Mouse (Mus musculus) midbrain, embryonic 10.5 days (tissue): ENCODE data around the gene Dnajb5. TPM values are rescaled to one million over a fixed set of nuclear protein-coding genes. Genes with fewer than 3 reads are reported as not detected.
A peak's percentile ranks its signal among the peaks of the same experiment; 100 is the strongest.

Source experiments
- DNase-seq: peaks from one replicate; pipeline ENCODE4 v3.0.0-alpha.2; 2017; ENCODE audit warnings: low spot score
- H3K27ac ChIP-seq: fragments of 300-500 bp; sonication (generic); replicated peaks from 2 replicates; pipeline ENCODE4 v1.5.1; 2016; ENCODE audit warnings: mild to moderate bottlenecking
- H3K27me3 ChIP-seq: fragments of 300-500 bp; sonication (generic); 2 replicates; pipeline ENCODE4 v1.6.1; 2016; ENCODE audit warnings: low read depth, mild to moderate bottlenecking; ENCODE audit not compliant: poor library complexity, severe bottlenecking
- H3K36me3 ChIP-seq: fragments of 300-500 bp; sonication (generic); 2 replicates; pipeline ENCODE4 v1.6.1; 2016; ENCODE audit warnings: mild to moderate bottlenecking, moderate library complexity
- H3K4me1 ChIP-seq: fragments of 300-500 bp; sonication (generic); 2 replicates; pipeline ENCODE4 v1.6.1; 2016
- H3K4me3 ChIP-seq: fragments of 300-500 bp; sonication (generic); 2 replicates; pipeline ENCODE4 v1.5.1; 2016; ENCODE audit warnings: mild to moderate bottlenecking, moderate library complexity
- H3K9me3 ChIP-seq: fragments of 300-500 bp; sonication (generic); replicated peaks from 2 replicates; pipeline ENCODE4 v1.6.1; 2016; ENCODE audit warnings: mild to moderate bottlenecking
- WGBS: fragments of 180-500 bp; shearing (Covaris S2); methylation state at CpG from one replicate; pipeline ENCODE4 v1.1.7; 2016; 5-methylcytosine and 5-hydroxymethylcytosine counted together
- polyA plus RNA-seq: library from polyadenylated mRNA; unstranded; fragments of >200 nt; fragmentation: Nextera tagmentation; extraction: Ambion mirVana; gene quantifications from 2 replicates; pipeline ENCODE4 v1.2.1, GENCODE M21; 2016

Dnajb5 gene
- polyA plus RNA-seq = 14.9 and 22.6 TPM in 2 replicates

DNA sequence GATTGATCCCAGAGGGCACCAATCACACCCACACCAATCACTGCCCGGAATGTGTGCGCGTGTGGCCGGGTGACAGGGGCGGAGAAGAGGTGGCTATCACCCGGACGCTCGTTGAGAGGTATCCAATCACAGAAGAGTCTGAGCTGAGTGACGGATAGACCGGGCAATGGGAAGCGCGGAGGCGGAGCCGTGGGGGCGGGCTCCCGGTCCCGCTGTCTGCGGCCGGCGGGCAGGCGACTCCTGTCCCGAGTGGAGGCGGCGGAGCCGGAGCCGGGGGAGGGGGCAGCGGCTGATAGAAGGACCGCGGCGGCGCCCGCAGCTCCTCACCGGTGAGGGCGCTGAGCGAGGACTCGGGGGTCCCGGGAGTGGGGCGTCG, at the start of gene Dnajb5:
Gene Dnajb5 (plus strand): TSS at position 139 of the 376 bp plus-strand sequence.
- under 1% methylated on average over 39 of the region's 39 CpGs for WGBS

GRCm38 (mm10) chr4:42900878-42901277, 48.7 kb upstream of the Dnajb5 start:
- Histone ChIP-seq H3K36me3 (no peaks in the 10 kb centered on the region), H3K4me1 (peaks cover 15% of the 10 kb centered on the region), H3K27me3 (no peaks in the 10 kb centered on the region), H3K27ac (no peak overlapping the region), H3K9me3 (no peaks in the 10 kb centered on the region), H3K4me3 (no peak overlapping the region)
- 70% methylated on average over 5 of the region's 5 CpGs for WGBS
- DNase-seq = no peak

More for the DNA sequence above, at the start of gene Dnajb5:
- no peaks in the 10 kb centered on the region for H3K9me3 ChIP-seq
- peak within 1 kb of the TSS; percentile 93 for H3K4me3 ChIP-seq
- H3K27ac ChIP-seq = peak within 1 kb of the TSS; percentile 98
- peaks cover 15% of the 10 kb centered on the region for H3K27me3 ChIP-seq
- H3K36me3 ChIP-seq = peaks cover 15% of the 10 kb centered on the region
- H3K4me1 ChIP-seq = peaks cover 88% of the 10 kb centered on the region
- peak; percentile 97 for DNase-seq

DNA sequence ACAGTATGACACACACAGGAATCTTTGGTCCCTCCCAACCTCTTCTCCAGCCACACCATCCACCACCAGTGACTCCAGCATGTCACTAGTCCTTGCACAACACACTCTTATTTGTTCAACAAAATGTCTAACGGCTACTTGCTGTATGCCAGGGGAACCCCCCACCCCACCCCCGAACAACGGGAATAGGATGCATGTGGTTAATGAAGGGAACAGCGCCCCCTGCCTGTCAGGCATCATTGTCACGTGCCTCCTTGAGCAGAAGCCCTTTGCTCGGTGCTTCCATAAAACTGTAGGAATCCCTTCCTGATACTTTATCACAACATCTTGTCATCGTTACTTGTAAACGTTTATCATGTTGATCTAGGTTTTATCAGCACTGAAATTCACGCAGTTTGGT, 47.4 kb upstream of the Dnajb5 start:
- peaks cover 15% of the 10 kb centered on the region for H3K4me1 ChIP-seq
- H3K27ac ChIP-seq = no peak overlapping the region
- H3K9me3 ChIP-seq = no peaks in the 10 kb centered on the region
- no peaks in the 10 kb centered on the region for H3K36me3 ChIP-seq
- DNase-seq = no peak
- WGBS = 66% methylated on average over 9 of the region's 9 CpGs
- H3K27me3 ChIP-seq = no peaks in the 10 kb centered on the region
- H3K4me3 ChIP-seq = no peak overlapping the region

DNA sequence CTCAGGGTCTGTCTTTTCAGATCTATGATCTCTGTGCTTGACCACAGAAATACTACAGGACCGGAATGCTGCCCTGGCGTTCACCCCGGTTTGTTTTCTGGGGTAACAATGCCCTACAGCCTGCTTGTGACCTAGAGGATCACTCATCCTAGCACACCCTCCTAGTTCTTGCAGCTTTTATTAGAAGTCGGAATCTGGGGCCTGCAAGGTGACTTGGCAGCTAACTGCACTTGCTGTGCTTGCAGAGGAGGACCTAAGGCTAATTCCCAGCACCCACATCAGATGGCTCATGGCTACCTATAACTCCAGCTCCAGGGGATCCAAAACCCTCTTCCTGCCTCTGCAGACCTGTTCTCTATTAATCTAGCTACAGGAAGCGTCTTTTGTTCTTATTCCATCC, 46.9 kb upstream of the Dnajb5 start:
- WGBS = 89% methylated on average over 5 of the region's 5 CpGs
- H3K36me3 ChIP-seq = no peaks in the 10 kb centered on the region
- no peaks in the 10 kb centered on the region for H3K27me3 ChIP-seq
- no peaks in the 10 kb centered on the region for H3K9me3 ChIP-seq
- no peak overlapping the region for H3K27ac ChIP-seq
- H3K4me1 ChIP-seq = peaks cover 15% of the 10 kb centered on the region
- H3K4me3 ChIP-seq = no peak overlapping the region
- no peak for DNase-seq

DNA sequence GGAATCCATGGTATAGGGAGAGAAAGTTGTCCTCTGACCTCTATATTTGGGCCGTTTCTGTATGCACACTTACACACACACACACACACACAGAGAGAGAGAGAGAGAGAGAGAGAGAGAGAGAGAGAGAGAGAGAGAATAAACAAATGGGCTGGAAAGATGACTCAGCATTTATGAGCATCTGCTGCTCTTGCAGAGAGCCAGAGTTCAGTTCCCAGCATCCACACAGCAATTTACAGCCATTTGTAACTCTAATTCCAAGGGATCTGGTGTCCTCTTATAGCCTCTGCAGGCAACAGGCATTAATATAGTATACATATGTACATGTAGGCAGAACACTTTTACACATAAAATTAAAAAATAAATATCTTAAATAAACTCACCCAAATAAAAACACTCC, 45.7 kb upstream of the Dnajb5 start:
- no peaks in the 10 kb centered on the region for H3K27me3 ChIP-seq
- H3K36me3 ChIP-seq = no peaks in the 10 kb centered on the region
- no peak for DNase-seq
- H3K4me3 ChIP-seq = no peak overlapping the region
- no peak overlapping the region for H3K27ac ChIP-seq
- 79% methylated on average over 1 of the region's 1 CpGs for WGBS
- no peaks in the 10 kb centered on the region for H3K9me3 ChIP-seq
- H3K4me1 ChIP-seq = peaks cover 10% of the 10 kb centered on the region

GRCm38 (mm10) chr4:42904523-42904922, 45.1 kb upstream of the Dnajb5 start:
- Histone ChIP-seq H3K9me3 (no peaks in the 10 kb centered on the region), H3K4me1 (peaks cover 6% of the 10 kb centered on the region; the same call in 1 of the 2 replicates), H3K27ac (peak overlapping the region; percentile 55; the same call in 1 of the 2 replicates), H3K4me3 (no peak overlapping the region), H3K27me3 (no peaks in the 10 kb centered on the region), H3K36me3 (no peaks in the 10 kb centered on the region)
- 89% methylated on average over 3 of the region's 3 CpGs for WGBS
- no peak for DNase-seq

GRCm38 (mm10) chr4:42904966-42905365, 44.6 kb upstream of the Dnajb5 start:
- WGBS = 57% methylated on average over 6 of the region's 6 CpGs
- H3K4me1 ChIP-seq = peaks cover 6% of the 10 kb centered on the region; the same call in 1 of the 2 replicates
- H3K9me3 ChIP-seq = no peaks in the 10 kb centered on the region
- peak overlapping the region; percentile 55 for H3K27ac ChIP-seq
- no peaks in the 10 kb centered on the region for H3K27me3 ChIP-seq
- no peak for DNase-seq
- no peaks in the 10 kb centered on the region for H3K36me3 ChIP-seq
- H3K4me3 ChIP-seq = no peak overlapping the region

- Histone ChIP-seq H3K36me3 (no peaks in the 10 kb centered on the region), H3K27ac (no peak overlapping the region), H3K9me3 (no peaks in the 10 kb centered on the region), H3K4me1 (peaks cover 9% of the 10 kb centered on the region), H3K4me3 (no peak overlapping the region), H3K27me3 (peaks cover 46% of the 10 kb centered on the region)
- DNase-seq = no peak
- WGBS = 53% methylated on average over 10 of the region's 10 CpGs
These were observed 36.2 kb upstream of the Dnajb5 start for GRCm38 (mm10) chr4:42913391-42913790.

DNA sequence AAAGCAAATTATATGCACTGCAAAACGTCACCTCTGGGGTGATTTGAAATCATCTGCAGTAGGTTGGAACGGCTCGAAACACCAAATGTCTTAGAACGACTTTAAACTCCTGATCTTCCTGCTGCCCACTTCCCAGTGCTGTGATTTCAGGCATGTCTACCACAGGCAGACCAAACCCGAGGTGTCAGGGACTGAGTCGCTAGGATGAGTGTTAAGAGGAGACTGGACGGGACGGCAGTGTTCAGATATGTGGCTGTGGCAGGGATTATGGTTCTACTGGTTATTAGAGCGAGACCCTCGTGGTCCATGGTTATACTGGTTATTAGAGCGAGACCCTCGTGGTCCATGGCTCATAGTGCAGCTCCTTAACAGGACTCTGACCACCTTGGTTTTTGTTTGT, 34.3 kb upstream of the Dnajb5 start:
- 86% methylated on average over 12 of the region's 12 CpGs for WGBS

DNA sequence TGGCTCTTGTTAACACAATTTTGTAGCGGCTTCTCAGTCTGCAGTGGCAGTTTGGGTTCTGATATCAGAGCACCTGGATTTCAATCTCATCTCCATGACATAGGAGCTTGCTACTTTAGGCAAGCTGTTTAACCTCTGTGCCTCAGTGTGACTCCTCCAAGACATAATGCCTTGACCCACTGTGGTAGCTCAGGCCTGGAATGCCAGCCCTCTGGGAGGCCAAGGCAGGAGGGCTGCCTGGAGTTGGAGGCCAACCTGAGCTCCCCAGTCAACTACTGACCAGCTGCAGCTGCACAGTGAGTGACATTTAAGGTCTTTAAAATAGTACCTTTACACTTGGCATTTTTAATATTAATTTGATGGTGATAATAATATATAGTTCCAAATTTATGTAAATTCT, 33.6 kb upstream of the Dnajb5 start:
- Histone ChIP-seq H3K4me1 (peaks cover 9% of the 10 kb centered on the region), H3K36me3 (no peaks in the 10 kb centered on the region), H3K27me3 (peaks cover 55% of the 10 kb centered on the region), H3K4me3 (peak overlapping the region; percentile 73; the same call in 1 of the 2 replicates), H3K27ac (no peak overlapping the region), H3K9me3 (no peaks in the 10 kb centered on the region)
- WGBS = 58% methylated on average over 1 of the region's 1 CpGs
- no peak for DNase-seq

More for the DNA sequence above, 34.3 kb upstream of the Dnajb5 start:
- H3K27me3 ChIP-seq = peaks cover 55% of the 10 kb centered on the region
- no peak for DNase-seq
- H3K27ac ChIP-seq = no peak overlapping the region
- H3K9me3 ChIP-seq = no peaks in the 10 kb centered on the region
- no peaks in the 10 kb centered on the region for H3K36me3 ChIP-seq
- peaks cover 9% of the 10 kb centered on the region for H3K4me1 ChIP-seq
- H3K4me3 ChIP-seq = no peak overlapping the region

- peak; percentile 54 for DNase-seq
- H3K27ac ChIP-seq = peak within 1 kb of the TSS; percentile 79
- H3K27me3 ChIP-seq = peaks cover 55% of the 10 kb centered on the region
- H3K36me3 ChIP-seq = no peaks in the 10 kb centered on the region
- peak within 1 kb of the TSS; percentile 73 for H3K4me3 ChIP-seq
- peaks cover 12% of the 10 kb centered on the region for H3K4me1 ChIP-seq
- H3K9me3 ChIP-seq = no peaks in the 10 kb centered on the region
- WGBS = 7% methylated on average over 87 of the region's 90 CpGs
These were observed 32.8 kb upstream of the Dnajb5 start, which contains the start of gene Phf24 for GRCm38 (mm10) chr4:42916617-42917401. Gene Phf24, plus strand, starts transcription at chr4:42916660.

GRCm38 (mm10) chr4:42917402-42917774, 32.2 kb upstream of the Dnajb5 start:
- Histone ChIP-seq H3K4me3 (peak overlapping the region; percentile 73), H3K4me1 (peaks cover 12% of the 10 kb centered on the region), H3K36me3 (no peaks in the 10 kb centered on the region), H3K27ac (peak overlapping the region; percentile 79), H3K9me3 (no peaks in the 10 kb centered on the region), H3K27me3 (peaks cover 55% of the 10 kb centered on the region)
- WGBS = 3% methylated on average over 26 of the region's 26 CpGs
- peak; percentile 39 for DNase-seq

- Histone ChIP-seq H3K36me3 (no peaks in the 10 kb centered on the region), H3K27me3 (peaks cover 53% of the 10 kb centered on the region), H3K9me3 (no peaks in the 10 kb centered on the region), H3K4me1 (peaks cover 12% of the 10 kb centered on the region), H3K4me3 (no peak overlapping the region), H3K27ac (no peak overlapping the region)
- no peak for DNase-seq
- WGBS = 87% methylated on average over 9 of the region's 9 CpGs
These were observed 28.9 kb upstream of the Dnajb5 start for GRCm38 (mm10) chr4:42920726-42921125.
